Mouse (Mus musculus) lung, embryonic 14.5 days (tissue): ENCODE results near the gene Gm28308. TPM values are rescaled to one million over a fixed set of nuclear protein-coding genes. Genes with fewer than 3 reads are reported as not detected.
A peak's percentile ranks its signal among the peaks of the same experiment; 100 is the strongest.

Source experiments
- ATAC-seq: fragments of 200-750 bp; cut with Nextera tagmentation; 2 replicates; pipeline ENCODE4 v1.8.0; 2017; ENCODE audit warnings: mild to moderate bottlenecking, moderate TSS enrichment, moderate library complexity; ENCODE audit not compliant: insufficient read depth
- DNase-seq: peaks from one replicate; pipeline ENCODE4 v3.0.0-alpha.2; 2015
- H3K27ac ChIP-seq: fragments of 300-500 bp; sonication (generic); 2 replicates; pipeline ENCODE4 v1.5.1; 2014; ENCODE audit warnings: low read depth, mild to moderate bottlenecking, moderate library complexity
- H3K27me3 ChIP-seq: fragments of 300-500 bp; sonication (generic); 2 replicates; pipeline ENCODE4 v1.6.1; 2014; ENCODE audit warnings: low read length, control low read depth; ENCODE audit not compliant: insufficient read depth
- H3K36me3 ChIP-seq: fragments of 300-500 bp; sonication (generic); 2 replicates; pipeline ENCODE4 v1.6.1; 2014; ENCODE audit warnings: control low read depth; ENCODE audit not compliant: insufficient read depth
- H3K4me1 ChIP-seq: fragments of 300-500 bp; sonication (generic); 2 replicates; pipeline ENCODE4 v1.6.1; 2014; ENCODE audit warnings: antibody characterized with exemption, control low read depth; ENCODE audit not compliant: insufficient read depth
- H3K4me2 ChIP-seq: fragments of 300-500 bp; sonication (generic); 2 replicates; pipeline ENCODE4 v1.6.1; 2014; ENCODE audit warnings: mild to moderate bottlenecking
- H3K4me3 ChIP-seq: fragments of 300-500 bp; sonication (generic); 2 replicates; pipeline ENCODE4 v1.5.1; 2014; ENCODE audit warnings: low read depth, low read length
- H3K9ac ChIP-seq: fragments of 300-500 bp; sonication (generic); 2 replicates; pipeline ENCODE4 v1.6.1; 2014
- H3K9me3 ChIP-seq: fragments of 300-500 bp; sonication (generic); 2 replicates; pipeline ENCODE4 v1.6.1; 2016; ENCODE audit warnings: low read depth, low read length, control low read depth
- CTCF ChIP-seq: IDR thresholded peaks from 2 replicates; pipeline ENCODE4 v1.5.1; 2016; ENCODE audit warnings: antibody characterized with exemption, low read depth
- WGBS: fragments of 180-500 bp; shearing (Covaris S2); extraction: QIAGEN DNeasy Blood & Tissue Kit; methylation state at CpG from one replicate; pipeline ENCODE4 v1.1.7; 2014; 5-methylcytosine and 5-hydroxymethylcytosine counted together
- polyA plus RNA-seq: library from polyadenylated mRNA; unstranded; fragments of >200 nt; fragmentation: Nextera tagmentation; extraction: Ambion mirVana; gene quantifications from 2 replicates; pipeline ENCODE4 v1.2.1, GENCODE M21; 2014

Gene Gm28308
- not detected in 2 replicates for polyA plus RNA-seq

DNA sequence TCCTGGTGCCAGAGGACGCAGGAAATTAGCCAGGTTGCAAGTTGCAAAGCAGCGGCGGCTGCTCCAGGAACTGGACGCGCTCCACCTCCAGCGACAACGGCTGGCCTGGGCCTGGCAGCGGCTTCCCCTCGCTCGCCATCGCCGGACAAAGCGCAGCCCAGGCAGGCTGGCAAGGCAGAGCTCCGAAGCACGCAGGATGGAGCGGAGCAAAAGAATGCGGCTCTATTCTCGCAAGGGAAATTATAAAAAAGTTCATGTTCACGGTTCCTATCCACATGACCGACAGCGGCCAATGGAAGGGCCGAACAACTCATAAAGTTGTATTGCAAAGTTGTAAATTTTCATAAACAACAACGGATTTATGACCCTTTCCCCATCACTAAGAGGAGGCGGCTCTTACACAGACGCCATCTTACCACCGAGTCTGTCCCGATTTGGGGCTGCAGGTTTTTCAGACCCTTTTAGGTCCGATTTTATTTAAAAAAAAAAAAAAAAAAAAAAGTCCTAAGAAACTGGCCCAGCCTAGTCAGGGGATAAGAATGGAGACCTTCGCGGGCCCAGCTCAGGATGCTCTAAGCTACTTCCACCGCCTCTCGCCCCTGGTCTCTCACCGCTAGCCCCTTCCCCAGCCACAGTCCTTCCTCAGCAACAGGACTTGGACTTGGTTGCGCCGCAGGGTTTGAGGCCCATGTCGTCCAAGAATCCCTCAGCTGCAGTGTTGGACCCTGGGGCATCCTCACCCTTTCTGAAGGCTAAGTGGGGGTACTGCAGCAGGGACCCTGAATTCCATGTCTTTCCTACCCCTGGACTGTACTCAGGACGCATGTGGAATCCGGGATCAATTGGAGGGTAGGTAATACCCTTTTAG lies at the start of gene Gm28308, which contains the start of gene Hoxa3:
Gene Gm28308 (minus strand): TSS at position 221 of the 868 bp plus-strand sequence.
Gene Hoxa3 (minus strand): TSS at position 218 of the 868 bp plus-strand sequence.
- no peaks in the 10 kb centered on the region for H3K36me3 ChIP-seq
- peak within 1 kb of the TSS; percentile 87 for H3K4me2 ChIP-seq
- H3K4me1 ChIP-seq = 0 out of 2 replicates have a peak, but pooled peaks cover 3% of the 10 kb centered on the region
- TF ChIP-seq CTCF = no peak
- WGBS = 9% methylated on average over 38 of the region's 38 CpGs
- H3K27ac ChIP-seq = peak within 1 kb of the TSS; percentile 85; the same call in 1 of the 2 replicates
- no peaks in the 10 kb centered on the region for H3K9me3 ChIP-seq
- ATAC-seq = peak; percentile 21; the same call in 1 of the 2 replicates
- peak within 1 kb of the TSS; percentile 43 for H3K4me3 ChIP-seq
- peak; percentile 80 for DNase-seq
- peaks cover 98% of the 10 kb centered on the region for H3K27me3 ChIP-seq
- peak within 1 kb of the TSS; percentile 40 for H3K9ac ChIP-seq

DNA sequence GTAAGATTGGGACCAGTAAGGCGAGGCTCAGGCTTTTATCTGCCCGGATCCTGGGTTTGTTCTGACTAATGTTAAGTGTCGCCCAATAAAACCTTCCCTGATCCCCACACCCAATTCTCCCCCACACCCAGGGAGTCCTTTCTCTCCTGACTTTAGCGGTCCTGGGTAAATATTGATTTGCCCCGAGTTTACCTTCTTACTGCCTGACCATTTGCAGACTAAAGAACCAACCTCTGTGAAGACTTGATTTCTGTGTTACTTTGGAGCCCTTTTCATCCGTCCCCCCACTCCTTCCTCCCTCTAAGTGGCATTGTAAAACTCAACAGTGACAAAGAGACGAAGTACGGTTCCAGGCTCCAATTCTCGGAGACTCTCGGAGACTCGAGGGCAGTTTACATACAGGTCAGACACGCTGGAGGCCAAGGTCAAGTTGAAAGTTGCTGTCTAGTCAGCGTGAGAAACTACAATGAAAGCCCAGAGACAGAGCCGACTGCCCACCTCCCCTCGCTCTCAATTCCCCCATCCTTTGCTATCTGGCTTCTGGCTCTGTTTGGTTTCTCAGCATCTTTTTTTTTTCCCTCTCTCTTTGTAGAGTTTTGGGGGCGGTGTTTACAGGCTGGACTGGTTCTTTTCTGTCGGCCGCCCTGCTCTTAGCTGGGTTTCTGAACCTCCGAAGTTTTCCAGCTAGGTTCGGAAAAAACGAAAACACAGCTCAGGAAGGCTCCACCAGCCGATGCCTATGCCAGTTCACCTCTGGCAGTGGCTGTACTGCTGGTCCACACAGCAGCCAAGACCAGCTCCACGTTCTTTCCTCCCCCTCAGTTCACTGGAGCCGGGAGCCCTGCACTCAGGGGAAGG lies 49.6 kb upstream of the Gm28308 start:
- WGBS = 2% methylated on average over 24 of the region's 24 CpGs
- no peaks in the 10 kb centered on the region for H3K9me3 ChIP-seq
- H3K4me1 ChIP-seq = no peaks in the 10 kb centered on the region
- no peak for TF ChIP-seq CTCF
- no peak for ATAC-seq
- H3K4me3 ChIP-seq = no peak overlapping the region
- no peak overlapping the region for H3K9ac ChIP-seq
- DNase-seq = peak; percentile 20
- H3K27me3 ChIP-seq = peaks cover 90% of the 10 kb centered on the region
- H3K36me3 ChIP-seq = no peaks in the 10 kb centered on the region
- H3K4me2 ChIP-seq = no peak overlapping the region
- no peak overlapping the region for H3K27ac ChIP-seq

DNA sequence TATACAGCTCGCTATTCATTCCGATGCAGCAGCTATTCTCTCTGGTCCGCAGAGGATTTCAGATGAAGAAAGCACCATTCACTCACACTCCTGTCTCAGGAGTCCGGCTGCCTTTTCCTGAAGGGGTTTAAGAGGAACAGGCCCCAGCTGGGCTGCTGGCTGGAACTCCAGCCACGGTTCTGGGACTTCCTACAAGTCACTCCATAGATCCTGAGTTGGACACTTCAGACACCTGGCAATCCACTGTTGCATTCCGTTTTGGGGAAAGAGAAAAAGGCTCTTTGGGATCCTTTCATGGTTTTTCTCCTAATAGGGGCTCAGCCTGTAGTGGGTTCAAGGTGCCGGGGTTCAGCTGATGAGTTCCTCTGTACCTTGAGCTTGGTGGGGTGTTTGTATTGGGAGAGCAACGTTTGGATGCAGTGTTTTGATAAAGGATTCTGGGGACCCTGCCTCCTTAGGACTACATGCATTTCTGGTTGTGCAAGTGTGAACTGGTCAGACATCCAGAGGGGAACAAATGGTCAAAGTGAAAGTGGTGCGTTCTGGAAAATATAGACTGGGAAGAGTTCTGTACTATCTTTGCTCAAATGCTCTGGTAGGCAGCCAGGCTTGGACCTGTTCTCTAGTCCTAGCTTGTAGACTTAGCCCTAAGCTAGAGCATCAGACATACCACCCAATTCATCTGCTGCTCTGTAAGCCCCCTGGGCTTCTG lies 48.8 kb upstream of the Gm28308 start:
- DNase-seq = peak; percentile 38
- 3% methylated on average over 9 of the region's 9 CpGs for WGBS
- H3K27ac ChIP-seq = no peak overlapping the region

DNA sequence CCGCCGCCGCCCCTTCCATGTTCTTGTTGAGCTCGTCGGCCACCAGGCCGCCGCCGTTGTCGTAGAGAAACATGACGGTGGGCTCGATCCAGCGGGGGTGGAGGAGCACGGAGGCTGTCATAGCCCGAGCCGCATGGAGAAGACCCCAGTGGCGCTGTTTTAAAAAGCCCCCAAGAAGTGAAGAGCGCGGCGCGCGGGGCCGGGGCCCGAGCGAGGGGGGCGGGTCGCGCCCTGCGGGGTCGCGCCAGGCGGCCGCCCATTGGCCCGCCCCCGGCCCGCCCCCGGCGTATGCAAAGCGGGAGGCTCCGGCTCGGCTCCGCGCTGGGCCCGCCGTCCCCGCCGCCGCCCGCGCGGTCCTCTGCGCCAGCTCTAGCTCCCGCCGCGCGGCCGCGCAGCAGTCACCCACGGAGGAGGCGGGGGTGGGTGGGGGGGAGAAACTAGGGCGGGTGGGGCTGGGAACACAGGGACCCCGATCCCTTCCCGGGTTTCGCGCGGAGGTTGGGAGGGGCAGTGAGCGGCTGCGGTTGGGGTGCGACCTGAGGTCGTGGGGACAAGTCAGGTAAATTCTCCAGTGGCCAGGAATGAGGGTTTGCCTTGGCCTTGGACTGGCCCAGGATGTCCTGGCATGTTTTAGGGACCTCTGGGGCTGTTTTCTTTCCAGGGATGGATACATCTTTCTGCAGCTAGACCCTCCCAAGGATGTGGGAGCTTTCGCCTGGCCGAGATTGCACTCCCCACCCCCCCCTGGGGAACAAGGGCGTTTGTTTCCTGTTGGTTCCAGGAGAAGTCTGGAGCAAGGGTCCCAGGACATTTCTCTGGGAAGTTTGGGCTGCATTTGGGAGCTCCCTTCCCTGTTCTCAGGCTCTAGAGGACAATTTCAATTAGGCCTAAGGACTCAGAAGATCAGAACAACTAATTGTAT lies 47.8 kb upstream of the Gm28308 start, which contains the start of gene Hoxa13:
Gene Hoxa13 (minus strand): TSS at position 227 of the 922 bp plus-strand sequence.
- Histone ChIP-seq H3K9ac (0 out of 2 replicates have a peak within 1 kb of the TSS, but pooled peaks have one; percentile 17), H3K27ac (no peak within 1 kb of the TSS)
- DNase-seq = peak; percentile 63

More for the DNA sequence above, 48.8 kb upstream of the Gm28308 start:
- Histone ChIP-seq H3K4me1 (no peaks in the 10 kb centered on the region), H3K9ac (no peak overlapping the region), H3K27me3 (peaks cover 91% of the 10 kb centered on the region), H3K4me2 (no peak overlapping the region), H3K36me3 (no peaks in the 10 kb centered on the region), H3K4me3 (no peak overlapping the region), H3K9me3 (no peaks in the 10 kb centered on the region)
- no peak for ATAC-seq
- no peak for TF ChIP-seq CTCF

DNA sequence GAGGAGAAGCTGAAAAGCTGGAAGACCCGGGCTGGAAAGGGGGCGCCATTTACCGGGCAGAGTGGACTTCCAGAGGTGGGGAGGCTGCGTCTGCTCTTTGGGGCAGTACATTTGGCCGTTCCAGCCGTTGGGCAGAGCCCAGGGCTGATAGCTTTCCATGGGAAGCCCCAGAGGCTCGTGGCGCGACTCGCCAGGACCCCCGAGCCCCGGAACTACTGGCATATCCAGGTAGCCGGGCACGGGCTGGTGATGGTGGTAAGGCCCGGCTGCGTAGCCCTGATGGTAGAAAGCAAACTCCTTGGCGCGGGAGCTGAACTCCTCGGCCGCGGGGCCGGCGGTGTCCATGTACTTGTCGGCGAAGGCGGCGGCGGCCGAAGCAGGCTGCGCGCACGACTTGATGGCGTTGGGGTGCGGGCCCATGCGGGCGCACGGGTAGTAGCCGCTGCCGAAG lies 46.7 kb upstream of the Gm28308 start:
- Histone ChIP-seq H3K4me1 (no peaks in the 10 kb centered on the region), H3K27me3 (peaks cover 88% of the 10 kb centered on the region), H3K9me3 (no peaks in the 10 kb centered on the region), H3K9ac (no peak overlapping the region), H3K27ac (no peak overlapping the region), H3K4me3 (peak overlapping the region; percentile 30), H3K36me3 (no peaks in the 10 kb centered on the region), H3K4me2 (peak overlapping the region; percentile 67)
- no peak for DNase-seq
- 1% methylated on average over 33 of the region's 39 CpGs for WGBS
- no peak for ATAC-seq
- no peak for TF ChIP-seq CTCF

More for the DNA sequence above, 47.8 kb upstream of the Gm28308 start, which contains the start of gene Hoxa13:
- TF ChIP-seq CTCF = no peak
- 1% methylated on average over 65 of the region's 72 CpGs for WGBS
- Histone ChIP-seq H3K27me3 (peaks cover 91% of the 10 kb centered on the region), H3K4me3 (peak within 1 kb of the TSS; percentile 38), H3K36me3 (no peaks in the 10 kb centered on the region), H3K4me2 (peak within 1 kb of the TSS; percentile 67), H3K4me1 (no peaks in the 10 kb centered on the region), H3K9me3 (no peaks in the 10 kb centered on the region)
- peak; percentile 82; the same call in 1 of the 2 replicates for ATAC-seq
